Mouse (Mus musculus) liver, postnatal 0 days (tissue): Measurements from ENCODE around the gene Erp27.

Source experiments
- CTCF ChIP-seq: sonication (generic); IDR thresholded peaks from 2 replicates; pipeline ENCODE4 v1.5.1; 2016; ENCODE audit warnings: antibody characterized with exemption, low read depth
- EP300 ChIP-seq: IDR thresholded peaks from 2 replicates; pipeline ENCODE4 v1.6.1; 2016; ENCODE audit warnings: antibody characterized with exemption, low read depth, mild to moderate bottlenecking

GRCm38 (mm10) chr6:136881678-136882077, 40.3 kb downstream of the Erp27 start:
- TF ChIP-seq CTCF (no peak), EP300 (no peak)
